Mouse (Mus musculus) inflammation-experienced regulatory T-cells (primary cell): Measurements from ENCODE around the gene A930002H24Rik. TPM values are rescaled to one million over a fixed set of nuclear protein-coding genes. Genes with fewer than 3 reads are reported as not detected.

Source experiments
- polyA plus RNA-seq, 2 experiments: library from polyadenylated mRNA; unstranded; fragments of 100-300 nt; shearing (Covaris generic); gene quantifications; one replicate each; pipeline ENCODE4 v1.2.1; 2017

A930002H24Rik gene
- 1 to 10 TPM in 1 of 2 experiments, not detected in 1; 1.8 TPM for polyA plus RNA-seq

GRCm38 (mm10) chr17:63863647-63864149 is at the start of gene A930002H24Rik:
TSS of gene A930002H24Rik (minus strand) at chr17:63863791.

GRCm38 (mm10) chr17:63863012-63863630 is 470 bp downstream of the A930002H24Rik start, which contains the start of gene Fer:
TSS of gene Fer (plus strand) at chr17:63863062.

Other genes with a start within 250 kb of the A930002H24Rik start
- under 1 TPM; 0.53 to 0.81 TPM for gene Fer, start 729 bp downstream of the A930002H24Rik start, polyA plus RNA-seq